Mouse (Mus musculus) hindbrain, embryonic 13.5 days (tissue): ENCODE measurements around the gene Cog4. TPM values are rescaled to one million over a fixed set of nuclear protein-coding genes. Genes with fewer than 3 reads are reported as not detected.
"Not testable (repeated sequence)": the region's sequence is repeated elsewhere in the genome, so short reads cannot be mapped to it uniquely, and the experiment has no call there.

Source experiments
- ATAC-seq: fragments of 200-750 bp; cut with Nextera tagmentation; 2 replicates; pipeline ENCODE4 v1.8.0; 2017; ENCODE audit warnings: moderate TSS enrichment; ENCODE audit not compliant: low FRiP score
- H3K27ac ChIP-seq: fragments of 300-500 bp; sonication (generic); 2 replicates; pipeline ENCODE4 v1.5.1; 2015; ENCODE audit warnings: inconsistent platforms, mild to moderate bottlenecking, moderate library complexity
- H3K27me3 ChIP-seq: fragments of 300-500 bp; sonication (generic); 2 replicates; pipeline ENCODE4 v1.6.1; 2015; ENCODE audit warnings: mild to moderate bottlenecking, inconsistent platforms
- H3K36me3 ChIP-seq: fragments of 300-500 bp; sonication (generic); 2 replicates; pipeline ENCODE4 v1.6.1; 2015; ENCODE audit warnings: mild to moderate bottlenecking, inconsistent platforms
- H3K4me1 ChIP-seq: fragments of 300-500 bp; sonication (generic); replicated peaks from 2 replicates; pipeline ENCODE4 v1.6.1; 2015; ENCODE audit warnings: inconsistent platforms
- H3K4me2 ChIP-seq: fragments of 300-500 bp; sonication (generic); 2 replicates; pipeline ENCODE4 v1.6.1; 2015; ENCODE audit warnings: inconsistent platforms, mild to moderate bottlenecking, moderate library complexity
- H3K4me3 ChIP-seq: fragments of 300-500 bp; sonication (generic); 2 replicates; pipeline ENCODE4 v1.5.1; 2015; ENCODE audit warnings: mild to moderate bottlenecking, inconsistent platforms
- H3K9ac ChIP-seq: fragments of 300-500 bp; sonication (generic); 2 replicates; pipeline ENCODE4 v1.6.1; 2015; ENCODE audit warnings: mild to moderate bottlenecking, inconsistent platforms
- H3K9me3 ChIP-seq: fragments of 300-500 bp; sonication (generic); 2 replicates; pipeline ENCODE4 v1.6.1; 2016; ENCODE audit warnings: inconsistent platforms
- WGBS: fragments of 180-500 bp; shearing (Covaris S2); methylation state at CpG from one replicate; pipeline ENCODE4 v1.1.7; 2015; 5-methylcytosine and 5-hydroxymethylcytosine counted together
- polyA plus RNA-seq: library from polyadenylated mRNA; unstranded; fragments of >200 nt; fragmentation: Nextera tagmentation; extraction: Ambion mirVana; gene quantifications from 2 replicates; pipeline ENCODE4 v1.2.1, GENCODE M21; 2015

Cog4 gene
- polyA plus RNA-seq, 1 experiment from 2014 or later = 71.9 TPM

GRCm38 (mm10) chr8:110920032-110920772 is 73.8 kb downstream of the Cog4 start:
- H3K27ac ChIP-seq = peak overlapping the region; percentile 86
- peaks cover 31% of the 10 kb centered on the region for H3K4me1 ChIP-seq
- no peaks in the 10 kb centered on the region for H3K36me3 ChIP-seq
- no peaks in the 10 kb centered on the region for H3K27me3 ChIP-seq
- H3K9me3 ChIP-seq = no peaks in the 10 kb centered on the region
- peak overlapping the region; percentile 82 for H3K4me3 ChIP-seq
- ATAC-seq = peak; percentile 59
- peak overlapping the region; percentile 94 for H3K9ac ChIP-seq
- 2% methylated on average over 25 of the region's 37 CpGs for WGBS
- peak overlapping the region; percentile 95 for H3K4me2 ChIP-seq

- peak overlapping the region; percentile 94 for H3K9ac ChIP-seq
- no peaks in the 10 kb centered on the region for H3K27me3 ChIP-seq
- no peaks in the 10 kb centered on the region for H3K9me3 ChIP-seq
- 0 out of 2 replicates have a peak overlapping the region, but pooled peaks have one; percentile 41 for H3K27ac ChIP-seq
- WGBS = 37% methylated on average over 3 of the region's 3 CpGs
- peak overlapping the region; percentile 82 for H3K4me3 ChIP-seq
- peaks cover 31% of the 10 kb centered on the region for H3K4me1 ChIP-seq
- no peaks in the 10 kb centered on the region for H3K36me3 ChIP-seq
- H3K4me2 ChIP-seq = peak overlapping the region; percentile 95
- no peak for ATAC-seq
Observed at GRCm38 (mm10) chr8:110920773-110921277, 74.4 kb downstream of the Cog4 start.

GRCm38 (mm10) chr8:110921492-110922230 is 75.3 kb downstream of the Cog4 start:
- H3K9me3 ChIP-seq = no peaks in the 10 kb centered on the region
- H3K27ac ChIP-seq = no peak overlapping the region
- peak overlapping the region; percentile 82 for H3K4me3 ChIP-seq
- H3K9ac ChIP-seq = peak overlapping the region; percentile 94
- H3K4me1 ChIP-seq = peaks cover 34% of the 10 kb centered on the region
- no peak for ATAC-seq
- H3K36me3 ChIP-seq = no peaks in the 10 kb centered on the region
- peak overlapping the region; percentile 95 for H3K4me2 ChIP-seq
- 33% methylated on average over 7 of the region's 7 CpGs for WGBS
- H3K27me3 ChIP-seq = no peaks in the 10 kb centered on the region

GRCm38 (mm10) chr8:110925691-110926140 is 79.3 kb downstream of the Cog4 start:
- ATAC-seq = no peak
- Histone ChIP-seq H3K27ac (no peak overlapping the region), H3K4me3 (no peak overlapping the region), H3K9ac (no peak overlapping the region), H3K36me3 (0 out of 2 replicates have a peak, but pooled peaks cover 2% of the 10 kb centered on the region), H3K4me1 (peaks cover 39% of the 10 kb centered on the region), H3K9me3 (no peaks in the 10 kb centered on the region), H3K27me3 (no peaks in the 10 kb centered on the region), H3K4me2 (no peak overlapping the region)
- 85% methylated on average over 8 of the region's 8 CpGs for WGBS

GRCm38 (mm10) chr8:110926690-110927089 is 80.3 kb downstream of the Cog4 start:
- Histone ChIP-seq H3K4me3 (no peak overlapping the region), H3K27ac (no peak overlapping the region), H3K36me3 (peaks cover 9% of the 10 kb centered on the region; the same call in 1 of the 2 replicates), H3K9ac (no peak overlapping the region), H3K27me3 (no peaks in the 10 kb centered on the region), H3K4me1 (peaks cover 36% of the 10 kb centered on the region), H3K9me3 (no peaks in the 10 kb centered on the region), H3K4me2 (no peak overlapping the region)
- WGBS = 63% methylated on average over 5 of the region's 5 CpGs
- ATAC-seq = no peak

- ATAC-seq = no peak
- Histone ChIP-seq H3K4me2 (no peak overlapping the region), H3K4me3 (no peak overlapping the region), H3K4me1 (peaks cover 30% of the 10 kb centered on the region), H3K27ac (no peak overlapping the region), H3K9me3 (no peaks in the 10 kb centered on the region), H3K27me3 (no peaks in the 10 kb centered on the region), H3K9ac (no peak overlapping the region), H3K36me3 (peaks cover 9% of the 10 kb centered on the region; the same call in 1 of the 2 replicates)
- 84% methylated on average over 7 of the region's 7 CpGs for WGBS
Observed at GRCm38 (mm10) chr8:110928435-110928834, 82.0 kb downstream of the Cog4 start.

GRCm38 (mm10) chr8:110929066-110929465 is 82.7 kb downstream of the Cog4 start:
- no peak overlapping the region for H3K9ac ChIP-seq
- WGBS = 50% methylated on average over 5 of the region's 5 CpGs
- H3K36me3 ChIP-seq = peaks cover 9% of the 10 kb centered on the region; the same call in 1 of the 2 replicates
- no peak overlapping the region for H3K27ac ChIP-seq
- no peak overlapping the region for H3K4me2 ChIP-seq
- no peaks in the 10 kb centered on the region for H3K27me3 ChIP-seq
- ATAC-seq = no peak
- no peaks in the 10 kb centered on the region for H3K9me3 ChIP-seq
- H3K4me3 ChIP-seq = no peak overlapping the region
- peaks cover 30% of the 10 kb centered on the region for H3K4me1 ChIP-seq

- ATAC-seq, H3K4me3 ChIP-seq, H3K36me3 ChIP-seq, H3K9me3 ChIP-seq, H3K9ac ChIP-seq, H3K4me2 ChIP-seq, H3K27ac ChIP-seq, H3K27me3 ChIP-seq: not testable (repeated sequence)
- H3K4me1 ChIP-seq = peaks cover 30% of the 10 kb centered on the region
- over 99% methylated on average over 8 of the region's 8 CpGs for WGBS
Observed at GRCm38 (mm10) chr8:110929672-110930071, 83.3 kb downstream of the Cog4 start.

GRCm38 (mm10) chr8:110931176-110931939 is 85.0 kb downstream of the Cog4 start:
- ATAC-seq = no peak
- Histone ChIP-seq H3K4me3 (no peak overlapping the region), H3K9ac (no peak overlapping the region), H3K4me1 (peaks cover 28% of the 10 kb centered on the region), H3K36me3 (peaks cover 9% of the 10 kb centered on the region; the same call in 1 of the 2 replicates), H3K27me3 (no peaks in the 10 kb centered on the region), H3K4me2 (no peak overlapping the region), H3K27ac (no peak overlapping the region), H3K9me3 (no peaks in the 10 kb centered on the region)
- WGBS = 76% methylated on average over 12 of the region's 12 CpGs
